Mouse (Mus musculus) midbrain, embryonic 14.5 days (tissue): ENCODE results near the gene Mns1. TPM values are rescaled to one million over a fixed set of nuclear protein-coding genes. Genes with fewer than 3 reads are reported as not detected.

Experiments used
- ATAC-seq: fragments of 200-750 bp; cut with Nextera tagmentation; 2 replicates; pipeline ENCODE4 v1.8.0; 2017; ENCODE audit warnings: moderate number of reproducible peaks, moderate library complexity; ENCODE audit not compliant: low FRiP score, low TSS enrichment
- DNase-seq: peaks from one replicate; pipeline ENCODE4 v3.0.0-alpha.2; 2015
- H3K27ac ChIP-seq: fragments of 300-500 bp; sonication (generic); replicated peaks from 2 replicates; pipeline ENCODE4 v1.5.1; 2014; ENCODE audit warnings: mild to moderate bottlenecking, low read depth, low read length, moderate library complexity
- H3K27me3 ChIP-seq: fragments of 300-500 bp; sonication (generic); 2 replicates; pipeline ENCODE4 v1.6.1; 2014; ENCODE audit warnings: low read length, control low read depth, mixed read lengths; ENCODE audit not compliant: control insufficient read depth, insufficient read depth
- H3K36me3 ChIP-seq: fragments of 300-500 bp; sonication (generic); 2 replicates; pipeline ENCODE4 v1.6.1; 2014; ENCODE audit warnings: low read length, control low read depth; ENCODE audit not compliant: control insufficient read depth, insufficient read depth
- H3K4me1 ChIP-seq: fragments of 300-500 bp; sonication (generic); 2 replicates; pipeline ENCODE4 v1.6.1; 2014; ENCODE audit warnings: mild to moderate bottlenecking, antibody characterized with exemption, low read length, control low read depth; ENCODE audit not compliant: control insufficient read depth, insufficient read depth
- H3K4me2 ChIP-seq: fragments of 300-500 bp; sonication (generic); 2 replicates; pipeline ENCODE4 v1.6.1; 2014; ENCODE audit warnings: mild to moderate bottlenecking, low read length, moderate library complexity
- H3K4me3 ChIP-seq: fragments of 300-500 bp; sonication (generic); replicated peaks from 2 replicates; pipeline ENCODE4 v1.5.1; 2014; ENCODE audit warnings: low read depth, low read length
- H3K9ac ChIP-seq: fragments of 300-500 bp; sonication (generic); replicated peaks from 2 replicates; pipeline ENCODE4 v1.6.1; 2014; ENCODE audit warnings: mild to moderate bottlenecking, low read length, moderate library complexity
- H3K9me3 ChIP-seq: fragments of 300-500 bp; sonication (generic); 2 replicates; pipeline ENCODE4 v1.6.1; 2016; ENCODE audit warnings: low read length, control low read depth, mixed read lengths; ENCODE audit not compliant: control insufficient read depth
- whole genome bisulfite sequencing: fragments of 180-500 bp; shearing (Covaris S2); extraction: QIAGEN DNeasy Blood & Tissue Kit; methylation state at CpG from one replicate; pipeline ENCODE4 v1.1.7; 2014; 5-methylcytosine and 5-hydroxymethylcytosine counted together
- microRNA-seq: library from miRNA; unstranded; fragments of <30 nt; microRNA quantifications from one replicate; pipeline ENCODE4, GENCODE M21; 2016
- polyA plus RNA-seq: library from polyadenylated mRNA; unstranded; fragments of >200 nt; fragmentation: Nextera tagmentation; extraction: Ambion mirVana; gene quantifications from 2 replicates; pipeline ENCODE4 v1.2.1, GENCODE M21; 2014

Gene Mns1
- polyA plus RNA-seq, 1 experiment from 2014 or later, result 10.3 TPM

GRCm38 (mm10) chr9:72493984-72494685, 56.3 kb downstream of the Mns1 start:
- Histone ChIP-seq H3K27ac (no peak overlapping the region), H3K4me2 (no peak overlapping the region), H3K4me1 (peaks cover 4% of the 10 kb centered on the region; the same call in 1 of the 2 replicates), H3K27me3 (no peaks in the 10 kb centered on the region), H3K36me3 (no peaks in the 10 kb centered on the region), H3K9me3 (no peaks in the 10 kb centered on the region), H3K4me3 (no peak overlapping the region), H3K9ac (no peak overlapping the region)
- DNase-seq, result no peak
- ATAC-seq, result no peak
- 88% methylated on average over 3 of the region's 3 CpGs for WGBS

- H3K4me1 ChIP-seq, result peaks cover 4% of the 10 kb centered on the region; the same call in 1 of the 2 replicates
- H3K27me3 ChIP-seq, result no peaks in the 10 kb centered on the region
- no peaks in the 10 kb centered on the region for H3K9me3 ChIP-seq
- 72% methylated on average over 2 of the region's 2 CpGs for WGBS
- DNase-seq, result no peak
- H3K4me3 ChIP-seq, result no peak overlapping the region
- no peak overlapping the region for H3K4me2 ChIP-seq
- no peak overlapping the region for H3K27ac ChIP-seq
- ATAC-seq, result no peak
- H3K9ac ChIP-seq, result no peak overlapping the region
- no peaks in the 10 kb centered on the region for H3K36me3 ChIP-seq
These were observed 58.9 kb downstream of the Mns1 start for GRCm38 (mm10) chr9:72496691-72497090.

GRCm38 (mm10) chr9:72497171-72497570, 59.4 kb downstream of the Mns1 start:
- Histone ChIP-seq H3K4me3 (no peak overlapping the region), H3K4me1 (peaks cover 4% of the 10 kb centered on the region; the same call in 1 of the 2 replicates), H3K27me3 (no peaks in the 10 kb centered on the region), H3K36me3 (no peaks in the 10 kb centered on the region), H3K27ac (no peak overlapping the region), H3K9ac (no peak overlapping the region), H3K4me2 (no peak overlapping the region), H3K9me3 (no peaks in the 10 kb centered on the region)
- DNase-seq (no peak), ATAC-seq (no peak)
- 68% methylated on average over 3 of the region's 3 CpGs for WGBS

Small RNAs within 50 kb of the gene (microRNA-seq; reads per million reads assigned to microRNA genes)
- gene Gm28010, result not detected

Other genes with a start within 250 kb of the Mns1 start
- gene Zfp280d, start 163.2 kb upstream of the Mns1 start, polyA plus RNA-seq, result 46.7 and 53.3 TPM in 2 replicates
- 32.1 and 39.7 TPM in 2 replicates for gene Tex9, start 54.2 kb downstream of the Mns1 start, polyA plus RNA-seq
- gene Rfx7, start 94.2 kb downstream of the Mns1 start, polyA plus RNA-seq, result 25.3 and 29.3 TPM in 2 replicates
- gene Nedd4, start 224.3 kb downstream of the Mns1 start, polyA plus RNA-seq, result 351 and 564 TPM in 2 replicates